Mouse (Mus musculus) heart, adult 2 months (tissue): ENCODE measurements around the gene Mettl27. TPM values are rescaled to one million over a fixed set of nuclear protein-coding genes. Genes with fewer than 3 reads are reported as not detected.

Experiments
- DNase-seq, 2 experiments: peaks; one replicate each; pipeline ENCODE4 v3.0.0; 2021
- H3K27ac ChIP-seq: fragments of 200-600 bp; 2 replicates; pipeline ENCODE4 v1.8.1; 2022
- H3K27me3 ChIP-seq: fragments of 200-500 bp; 2 replicates; pipeline ENCODE4 v1.6.1; 2012; ENCODE audit warnings: mild to moderate bottlenecking, low read length, inconsistent platforms, mixed read lengths; ENCODE audit not compliant: control insufficient read depth, insufficient read depth
- H3K36me3 ChIP-seq: fragments of 200-500 bp; 2 replicates; pipeline ENCODE4 v1.6.1; 2012; ENCODE audit warnings: low read length, inconsistent platforms; ENCODE audit not compliant: control insufficient read depth, insufficient read depth
- H3K4me1 ChIP-seq: fragments of 200-500 bp; 2 replicates; pipeline ENCODE4 v1.6.1; 2011; ENCODE audit warnings: low read length; ENCODE audit not compliant: control insufficient read depth, insufficient read depth
- H3K4me3 ChIP-seq: fragments of 200-600 bp; 2 replicates; pipeline ENCODE4 v1.8.1; 2022
- H3K79me2 ChIP-seq: fragments of 200-500 bp; replicated peaks from 2 replicates; pipeline ENCODE4 v1.6.1; 2012; ENCODE audit warnings: mild to moderate bottlenecking, inconsistent platforms, low read length, moderate library complexity, mixed read lengths; ENCODE audit not compliant: control insufficient read depth, insufficient read depth
- H3K9ac ChIP-seq: fragments of 200-500 bp; 2 replicates; pipeline ENCODE4 v1.6.1; 2012; ENCODE audit warnings: low read depth, mild to moderate bottlenecking, control low read depth, inconsistent platforms, low read length, mixed read lengths
- CTCF ChIP-seq: fragments of 200-600 bp; IDR thresholded peaks from 2 replicates; pipeline ENCODE4 v1.8.1; 2022; ENCODE audit warnings: antibody characterized with exemption, mild to moderate bottlenecking, moderate library complexity
- EP300 ChIP-seq: fragments of 200-500 bp; IDR thresholded peaks from 2 replicates; pipeline ENCODE4 v1.6.1; 2011; ENCODE audit warnings: low read depth, low read length, control low read depth; ENCODE audit not compliant: insufficient read depth
- POLR2A ChIP-seq: fragments of 200-500 bp; IDR thresholded peaks from 2 replicates; pipeline ENCODE4 v1.6.1; 2011; ENCODE audit warnings: mild to moderate bottlenecking, low read depth, low read length, control low read depth; ENCODE audit not compliant: insufficient read depth
- WGBS: fragments of 180-500 bp; shearing (Covaris S2); methylation state at CpG from one replicate; pipeline ENCODE4 v1.1.7; 2018; 5-methylcytosine and 5-hydroxymethylcytosine counted together
- intact Hi-C: fragments of 180-260 bp; cut with DNase I; formaldehyde crosslinking; loops from one replicate; pipeline ENCODE4 v1.15.1; 2025
- polyA plus RNA-seq: library from polyadenylated mRNA; depleted of rRNA; stranded (reverse); fragments of >200 nt; gene quantifications from 2 replicates; pipeline ENCODE4 v1.2.3, GENCODE M21; 2012
- total RNA-seq, 2 experiments: library from RNA; stranded (reverse); gene quantifications; 2 replicates each; pipeline ENCODE4 v1.2.3; 2021

Gene Mettl27
- total and polyA plus RNA-seq, 3 experiments, result 2.8 to 6.7 (median 4.1) TPM

DNA sequence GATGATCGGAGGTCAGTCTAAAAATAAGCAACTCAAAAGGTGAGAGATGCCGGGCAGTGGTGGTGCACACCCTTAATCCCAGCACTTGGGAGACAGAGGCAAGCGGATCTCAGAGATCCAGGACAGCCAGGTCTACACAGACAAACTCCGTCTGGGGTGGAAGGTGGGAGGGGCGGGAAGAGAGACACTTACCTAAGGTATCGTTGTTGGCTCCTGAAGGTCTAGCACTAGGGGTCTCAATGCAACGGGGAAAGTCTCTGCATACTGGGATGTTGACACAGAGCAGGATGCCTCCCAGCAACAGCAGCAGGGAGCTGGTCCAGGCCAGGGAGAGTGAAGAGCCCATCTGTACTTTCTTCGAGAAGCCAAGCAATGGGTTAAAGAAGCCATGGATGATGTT is 17.7 kb upstream of the Mettl27 start:
- H3K4me1 ChIP-seq, result no peaks in the 10 kb centered on the region
- DNase-seq, result no peak
- intact Hi-C loops, result loop anchor here (5.0 kb wide), 1 partner anchor 368 kb away; no protein-coding TSS in a partner anchor
- TF ChIP-seq POLR2A (no peak), CTCF (no peak), EP300 (no peak)
- no peaks in the 10 kb centered on the region for H3K27me3 ChIP-seq
- H3K9ac ChIP-seq, result no peak overlapping the region
- H3K79me2 ChIP-seq, result no peaks in the 10 kb centered on the region
- no peak overlapping the region for H3K27ac ChIP-seq
- no peak overlapping the region for H3K4me3 ChIP-seq
- H3K36me3 ChIP-seq, result no peaks in the 10 kb centered on the region
- 78% methylated on average over 8 of the region's 8 CpGs for WGBS

DNA sequence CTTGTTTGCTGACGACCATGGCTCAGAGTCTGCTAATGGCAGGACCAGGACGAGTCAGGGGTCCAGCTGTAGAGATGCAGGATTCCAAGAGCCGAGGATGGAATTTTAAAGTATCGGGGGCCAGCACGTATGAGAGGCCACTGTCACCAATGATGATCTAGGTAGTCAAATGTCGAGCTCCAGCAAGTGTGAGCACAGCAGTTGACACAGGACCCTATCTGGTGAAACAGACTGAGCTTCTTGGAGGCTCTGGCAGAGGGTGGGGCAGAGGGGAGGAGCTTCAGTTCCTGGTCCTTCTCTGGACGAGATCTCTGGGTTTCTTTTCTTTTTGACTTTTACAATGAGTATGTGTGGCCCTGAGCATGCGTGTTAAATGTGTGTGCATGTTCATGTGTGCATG is 16.9 kb upstream of the Mettl27 start, which contains the start of gene Cldn13:
Gene Cldn13 (minus strand): TSS at position 216 of the 400 bp plus-strand sequence.
- Histone ChIP-seq H3K4me3 (no peak within 1 kb of the TSS), H3K27me3 (no peaks in the 10 kb centered on the region), H3K9ac (no peak within 1 kb of the TSS), H3K27ac (no peak within 1 kb of the TSS), H3K36me3 (no peaks in the 10 kb centered on the region), H3K79me2 (no peaks in the 10 kb centered on the region), H3K4me1 (no peaks in the 10 kb centered on the region)
- WGBS, result 75% methylated on average over 8 of the region's 8 CpGs
- intact Hi-C loops, result no loop called here
- no peak for TF ChIP-seq POLR2A
- no peak for TF ChIP-seq CTCF
- no peak for TF ChIP-seq EP300
- DNase-seq, result no peak

DNA sequence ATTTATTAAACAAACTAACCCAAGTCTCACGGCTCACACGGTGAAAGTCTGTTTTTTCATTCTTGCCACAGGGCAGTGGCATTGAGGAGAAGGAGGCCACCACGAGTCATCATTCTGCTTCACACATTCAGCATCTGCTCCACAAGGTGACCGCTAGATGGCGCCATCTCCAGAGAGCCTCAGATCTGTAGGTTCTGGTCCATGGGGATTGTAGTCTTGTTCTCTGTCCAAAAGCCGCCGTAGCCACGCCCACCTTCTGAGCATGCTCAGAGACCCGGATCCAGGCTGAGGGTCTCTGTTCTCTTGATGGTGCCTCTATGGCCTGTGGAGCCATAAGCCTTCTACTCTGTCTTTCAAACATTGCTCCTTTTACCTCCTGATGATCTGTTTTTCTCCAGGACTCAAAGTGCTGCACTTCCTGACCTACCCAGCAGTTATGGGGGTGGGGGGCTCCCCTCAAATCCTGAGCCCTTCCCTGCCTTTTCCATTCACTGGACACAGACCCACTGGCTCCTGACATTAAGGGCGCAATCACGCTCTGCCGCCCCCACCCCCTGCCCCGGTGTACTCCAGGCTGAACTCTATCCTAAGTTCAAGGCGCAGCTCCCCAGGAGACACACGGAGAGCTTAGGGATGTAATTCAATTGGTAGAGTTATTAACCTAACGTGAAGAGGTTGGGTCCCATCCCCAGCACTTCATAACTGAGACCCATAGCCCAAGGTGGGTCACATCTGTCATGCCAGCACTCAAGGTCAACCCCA is 13.9 kb upstream of the Mettl27 start:
- WGBS, result 51% methylated on average over 16 of the region's 16 CpGs
- Histone ChIP-seq H3K9ac (no peak overlapping the region), H3K4me3 (no peak overlapping the region), H3K36me3 (no peaks in the 10 kb centered on the region), H3K27ac (no peak overlapping the region), H3K4me1 (no peaks in the 10 kb centered on the region), H3K79me2 (no peaks in the 10 kb centered on the region), H3K27me3 (no peaks in the 10 kb centered on the region)
- TF ChIP-seq EP300 (no peak), POLR2A (no peak), CTCF (peak; percentile 79)
- intact Hi-C loops, result no loop called here
- DNase-seq, result peak in 1 of 2 experiments; percentile 56

DNA sequence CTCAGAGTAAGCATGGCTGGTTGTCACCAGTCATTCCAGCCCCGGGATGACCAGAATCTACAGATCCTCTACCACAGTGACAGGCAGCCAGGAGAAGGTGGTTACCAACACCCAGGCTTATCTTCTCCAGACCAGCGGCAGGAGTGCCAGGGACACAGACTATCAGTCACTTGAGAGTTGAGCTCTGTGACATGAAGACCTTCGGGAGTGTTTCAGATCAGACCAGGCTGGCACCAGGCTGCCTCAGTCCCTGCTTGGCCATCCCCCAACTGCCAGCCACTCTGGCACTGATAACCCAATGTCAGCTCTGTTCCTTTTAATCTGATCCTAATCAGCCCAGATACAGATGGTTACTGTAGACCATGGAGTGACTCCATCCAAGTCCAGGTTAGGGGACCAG is 13.1 kb upstream of the Mettl27 start:
- no peak for TF ChIP-seq CTCF
- TF ChIP-seq EP300, result 0 out of 2 replicates have a peak, but pooled peaks have one; percentile 11
- no peak for TF ChIP-seq POLR2A
- H3K9ac ChIP-seq, result no peak overlapping the region
- DNase-seq, result peak in 1 of 2 experiments; percentile 27
- no peaks in the 10 kb centered on the region for H3K4me1 ChIP-seq
- H3K27ac ChIP-seq, result no peak overlapping the region
- no peaks in the 10 kb centered on the region for H3K27me3 ChIP-seq
- WGBS, result 55% methylated on average over 3 of the region's 3 CpGs
- H3K4me3 ChIP-seq, result no peak overlapping the region
- H3K79me2 ChIP-seq, result no peaks in the 10 kb centered on the region
- intact Hi-C loops, result no loop called here
- no peaks in the 10 kb centered on the region for H3K36me3 ChIP-seq

DNA sequence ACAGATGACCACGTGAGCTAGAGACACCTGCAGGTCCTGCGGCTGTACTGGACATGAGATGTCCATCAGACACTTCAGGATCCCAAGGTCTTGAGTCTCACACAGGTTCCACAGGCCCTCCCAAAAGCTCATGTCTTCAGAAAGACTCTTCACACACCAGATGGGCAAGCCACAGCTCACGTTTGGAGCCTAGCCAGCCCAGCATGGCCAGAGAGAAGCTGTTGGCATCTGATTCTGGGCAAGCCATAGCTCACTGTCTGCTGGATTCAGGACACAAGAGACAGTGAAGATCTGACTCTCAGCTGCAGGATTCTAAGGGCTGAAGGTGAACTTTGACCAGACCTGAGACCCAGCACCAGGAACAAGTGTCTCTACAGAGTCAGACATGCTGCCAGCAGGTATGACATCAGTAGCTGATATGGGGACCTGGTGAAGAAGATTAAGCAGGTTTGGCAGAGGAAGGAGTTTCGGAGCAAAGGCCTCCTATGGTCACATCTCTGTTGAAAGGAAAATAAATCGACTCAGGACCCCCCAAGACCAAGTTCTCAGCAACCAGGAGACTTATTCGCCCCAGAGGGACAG is 12.0 kb upstream of the Mettl27 start:
- H3K27ac ChIP-seq, result no peak overlapping the region
- no peak for DNase-seq
- no peak for TF ChIP-seq CTCF
- no peak for TF ChIP-seq POLR2A
- TF ChIP-seq EP300, result no peak
- H3K9ac ChIP-seq, result no peak overlapping the region
- intact Hi-C loops, result no loop called here
- no peaks in the 10 kb centered on the region for H3K27me3 ChIP-seq
- 66% methylated on average over 6 of the region's 6 CpGs for WGBS
- H3K4me3 ChIP-seq, result no peak overlapping the region
- H3K4me1 ChIP-seq, result no peaks in the 10 kb centered on the region
- no peaks in the 10 kb centered on the region for H3K36me3 ChIP-seq
- H3K79me2 ChIP-seq, result no peaks in the 10 kb centered on the region

DNA sequence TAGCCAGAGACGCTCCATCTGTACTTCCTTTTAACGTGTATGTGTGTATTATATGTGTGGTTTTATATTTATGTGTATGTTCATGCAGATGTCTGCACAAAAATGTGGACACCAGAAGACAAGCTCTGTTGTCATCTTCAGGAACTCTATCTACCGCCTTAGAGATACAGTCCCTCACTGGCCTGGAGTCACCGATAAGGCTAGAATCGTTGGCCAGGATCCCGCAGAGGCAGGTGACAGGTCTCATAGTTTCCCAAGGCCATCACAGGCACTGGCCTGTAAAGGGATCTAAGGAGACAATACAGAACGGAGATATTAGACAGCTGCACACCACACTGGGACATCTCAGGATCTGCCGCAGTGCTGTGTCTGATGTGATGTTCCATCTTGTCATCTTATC is 11.1 kb upstream of the Mettl27 start:
- TF ChIP-seq POLR2A, result no peak
- no peak for TF ChIP-seq CTCF
- no peak for TF ChIP-seq EP300
- intact Hi-C loops, result no loop called here
- no peak overlapping the region for H3K4me3 ChIP-seq
- no peaks in the 10 kb centered on the region for H3K79me2 ChIP-seq
- H3K27me3 ChIP-seq, result no peaks in the 10 kb centered on the region
- H3K9ac ChIP-seq, result no peak overlapping the region
- WGBS, result 86% methylated on average over 8 of the region's 8 CpGs
- no peaks in the 10 kb centered on the region for H3K36me3 ChIP-seq
- H3K4me1 ChIP-seq, result no peaks in the 10 kb centered on the region
- no peak overlapping the region for H3K27ac ChIP-seq
- DNase-seq, result no peak
